Comparison of ENCODE assay signal across 15 mouse cellular contexts in genomic region chrX:139424307-139424706, GRCm38 (mm10). TPM values are rescaled to one million over a fixed set of nuclear protein-coding genes. Genes with fewer than 3 reads are reported as not detected.
A peak's percentile ranks its signal among the peaks of the same experiment; 100 is the strongest.
DNase-seq lines count a peak whose midpoint lies in the region; ATAC-seq and TF ChIP-seq lines count a peak whose summit lies in the region.
"Had no signal": no experiment of that assay in that cellular context is flagged by ENCODE, and none has a peak within 500 bp of the region (broad histone marks: within the 10 kb centered on the region; RNA-seq: fewer than 3 reads in every experiment).

No protein-coding gene starts in this region.

- peak; percentile 70 for TF ChIP-seq CTCF in intestine, postnatal 0 days (IDR thresholded peaks at IDR 0.05; ENCODE audit: low read depth)
- TF ChIP-seq CTCF in testis, adult 2 months (IDR thresholded peaks at IDR 0.05; ENCODE audit: control insufficient read depth, insufficient read depth, insufficient replicate concordance, low read depth, low read length) = peak; percentile 44; the same call in 1 of the 2 replicates
- TF ChIP-seq CTCF in brain, embryonic 14.5 days (IDR thresholded peaks at IDR 0.05; ENCODE audit: borderline replicate concordance, extremely low read depth, insufficient read depth, insufficient read length) = peak; percentile 27; the same call in 1 of the 2 replicates

- H3K27ac ChIP-seq in intestine, postnatal 0 days (ENCODE audit: low read depth, low read length) = no peak overlapping the region
- no peak overlapping the region for H3K27ac ChIP-seq in intestine, embryonic 16.5 days (ENCODE audit: low read length)
- H3K27ac ChIP-seq in testis, adult 2 months (ENCODE audit: control insufficient read depth, insufficient read depth, low read depth, low read length) = no peak overlapping the region
- H3K27ac ChIP-seq: intestine, embryonic 15.5 days had no signal

- no peaks in the 10 kb centered on the region for H3K36me3 ChIP-seq in intestine, postnatal 0 days (ENCODE audit: control insufficient read depth, insufficient read depth)
- no peaks in the 10 kb centered on the region for H3K36me3 ChIP-seq in intestine, embryonic 16.5 days (ENCODE audit: control insufficient read depth, insufficient read depth, low read length)
- no peaks in the 10 kb centered on the region for H3K36me3 ChIP-seq in testis, adult 2 months (ENCODE audit: control insufficient read depth, insufficient read depth, low read length)
- no peaks in the 10 kb centered on the region for H3K36me3 ChIP-seq in splenic B cell, adult 2 months (ENCODE audit: control insufficient read depth, insufficient read depth, low read length, poor library complexity, severe bottlenecking)
- H3K36me3 ChIP-seq: intestine, embryonic 15.5 days had no signal

- intact Hi-C loops in left cerebral cortex, postnatal 14 days (cut with DNase I) = no loop called here

- H3K4me2 ChIP-seq in intestine, postnatal 0 days (replicated peaks; ENCODE audit: low read depth) = no peak overlapping the region
- H3K4me2 ChIP-seq in intestine, embryonic 16.5 days (ENCODE audit: low read depth, low read length) = no peak overlapping the region
- H3K4me2 ChIP-seq: intestine, embryonic 15.5 days had no signal

- H3K9me3 ChIP-seq in intestine, postnatal 0 days (ENCODE audit: control insufficient read depth) = no peaks in the 10 kb centered on the region
- no peaks in the 10 kb centered on the region for H3K9me3 ChIP-seq in intestine, embryonic 16.5 days (ENCODE audit: control insufficient read depth, low read length)
- H3K9me3 ChIP-seq: intestine, embryonic 15.5 days had no signal

- DNase-seq in testis, postnatal 10 days (ENCODE audit: low spot score) = no peak
- no peak for DNase-seq in brain, embryonic 14.5 days (ENCODE audit: low read depth)
- DNase-seq in splenic B cell, adult 2 months (ENCODE audit: low read depth, low spot score) = peak; percentile 0
- no peak for DNase-seq in cerebellum, adult 8-10 months
- no peak for DNase-seq in left cerebral cortex, postnatal 14 days (ENCODE audit: low spot score in 2 of 2)
- DNase-seq: adrenal gland, postnatal 10 days; cerebellum, postnatal 36 days; heart, postnatal 10 days; layer of hippocampus, postnatal 36 days; lung, adult 18-20 months had no signal

- no peak overlapping the region for H3K4me3 ChIP-seq in intestine, postnatal 0 days (ENCODE audit: low read depth, low read length)
- H3K4me3 ChIP-seq in intestine, embryonic 16.5 days (ENCODE audit: low read length) = no peak overlapping the region
- no peak overlapping the region for H3K4me3 ChIP-seq in testis, adult 2 months (ENCODE audit: control insufficient read depth, low read depth, low read length)
- H3K4me3 ChIP-seq: intestine, embryonic 15.5 days had no signal

- no peaks in the 10 kb centered on the region for H3K4me1 ChIP-seq in intestine, postnatal 0 days (replicated peaks; ENCODE audit: control insufficient read depth, insufficient read depth, low read length)
- no peaks in the 10 kb centered on the region for H3K4me1 ChIP-seq in intestine, embryonic 16.5 days (ENCODE audit: control insufficient read depth, insufficient read depth, low read length)
- H3K4me1 ChIP-seq in testis, adult 2 months (ENCODE audit: control insufficient read depth, insufficient read depth, low read length) = no peaks in the 10 kb centered on the region
- H3K4me1 ChIP-seq: intestine, embryonic 15.5 days had no signal

- no peak overlapping the region for H3K9ac ChIP-seq in intestine, postnatal 0 days (ENCODE audit: low read depth, low read length)
- no peak overlapping the region for H3K9ac ChIP-seq in intestine, embryonic 16.5 days (ENCODE audit: low read depth, low read length)
- H3K9ac ChIP-seq: intestine, embryonic 15.5 days had no signal

- TF ChIP-seq POLR2A in testis, adult 2 months (IDR thresholded peaks at IDR 0.05; ENCODE audit: control insufficient read depth, low read depth, low read length) = no peak
- TF ChIP-seq POLR2A in brain, embryonic 14.5 days (IDR thresholded peaks at IDR 0.05; ENCODE audit: borderline replicate concordance, extremely low read depth, insufficient read depth, insufficient read length, poor library complexity, severe bottlenecking) = no peak

- no peaks in the 10 kb centered on the region for H3K27me3 ChIP-seq in intestine, postnatal 0 days (replicated peaks; ENCODE audit: control insufficient read depth, insufficient read depth, low read length)
- no peaks in the 10 kb centered on the region for H3K27me3 ChIP-seq in intestine, embryonic 16.5 days (replicated peaks; ENCODE audit: control insufficient read depth, insufficient read depth, low read length)
- H3K27me3 ChIP-seq in testis, adult 2 months (ENCODE audit: control insufficient read depth, insufficient read depth, low read length) = no peaks in the 10 kb centered on the region
- H3K27me3 ChIP-seq in splenic B cell, adult 2 months (ENCODE audit: control insufficient read depth, insufficient read depth, low read length, poor library complexity, severe bottlenecking) = no peaks in the 10 kb centered on the region
- H3K27me3 ChIP-seq: intestine, embryonic 15.5 days had no signal

- 94% methylated on average over 1 of the region's 1 CpGs for WGBS in intestine, postnatal 0 days
- 97% methylated on average over 1 of the region's 1 CpGs for WGBS in intestine, embryonic 16.5 days

- ATAC-seq in intestine, postnatal 0 days = no peak
- ATAC-seq in intestine, embryonic 16.5 days = no peak
- ATAC-seq: intestine, embryonic 15.5 days had no signal

RNA-seq across cellular contexts. Expression of gene D330045A20Rik, which starts 55.9 kb away (rescaled TPM):
- polyA plus RNA-seq in intestine, postnatal 0 days (2015; fragmentation: Nextera tagmentation; extraction: Ambion mirVana) = 3.9 and 4.2 TPM in 2 replicates
- 3.2 and 3.3 TPM in 2 replicates for polyA plus RNA-seq in intestine, embryonic 16.5 days (2015; fragmentation: Nextera tagmentation; extraction: Ambion mirVana)
- 0.25 and 0.26 TPM in 2 replicates for polyA plus RNA-seq in testis, adult 2 months (2012; rRNA removed)
- polyA plus RNA-seq in brain, embryonic 14.5 days (2012; rRNA removed) = 0.62 and 0.64 TPM in 2 replicates
- total RNA-seq in left cerebral cortex, postnatal 14 days (2021) = 1 to 10 TPM in 1 of 2 experiments, under 1 TPM in 1; 0.66 to 1.1 TPM
- total RNA-seq: monocyte, adult 5-6 weeks had no signal
